Mouse (Mus musculus) limb, embryonic 11.5 days (tissue): ENCODE measurements around the gene Plcb1. TPM values are rescaled to one million over a fixed set of nuclear protein-coding genes. Genes with fewer than 3 reads are reported as not detected.

Experiments used
- ATAC-seq: fragments of 200-750 bp; cut with Nextera tagmentation; 2 replicates; pipeline ENCODE4 v1.8.0; 2017; ENCODE audit warnings: low read depth; ENCODE audit not compliant: insufficient number of reproducible peaks, low FRiP score, low TSS enrichment
- DNase-seq: peaks from one replicate; pipeline ENCODE4 v3.0.0-alpha.2; 2015; ENCODE audit warnings: low spot score
- H3K27ac ChIP-seq: fragments of 300-500 bp; sonication (generic); replicated peaks from 2 replicates; pipeline ENCODE4 v1.5.1; 2014; ENCODE audit warnings: low read depth, mild to moderate bottlenecking, low read length
- H3K27me3 ChIP-seq: fragments of 300-500 bp; sonication (generic); 2 replicates; pipeline ENCODE4 v1.6.1; 2014; ENCODE audit warnings: mild to moderate bottlenecking, low read length, mixed read lengths; ENCODE audit not compliant: control insufficient read depth, insufficient read depth
- H3K36me3 ChIP-seq: fragments of 300-500 bp; sonication (generic); 2 replicates; pipeline ENCODE4 v1.6.1; 2014; ENCODE audit warnings: mild to moderate bottlenecking, low read length, moderate library complexity, mixed read lengths; ENCODE audit not compliant: control insufficient read depth, insufficient read depth
- H3K4me1 ChIP-seq: fragments of 300-500 bp; sonication (generic); 2 replicates; pipeline ENCODE4 v1.6.1; 2014; ENCODE audit warnings: low read length, mixed read lengths; ENCODE audit not compliant: control insufficient read depth, insufficient read depth
- H3K4me2 ChIP-seq: fragments of 300-500 bp; sonication (generic); 2 replicates; pipeline ENCODE4 v1.6.1; 2014; ENCODE audit warnings: low read depth, mild to moderate bottlenecking, moderate library complexity; ENCODE audit not compliant: severe bottlenecking
- H3K4me3 ChIP-seq: fragments of 300-500 bp; sonication (generic); 2 replicates; pipeline ENCODE4 v1.5.1; 2014; ENCODE audit warnings: low read depth, low read length
- H3K9ac ChIP-seq: fragments of 300-500 bp; sonication (generic); 2 replicates; pipeline ENCODE4 v1.6.1; 2014; ENCODE audit warnings: mild to moderate bottlenecking, low read length
- H3K9me3 ChIP-seq: fragments of 300-500 bp; sonication (generic); 2 replicates; pipeline ENCODE4 v1.6.1; 2016; ENCODE audit warnings: low read length; ENCODE audit not compliant: control insufficient read depth
- WGBS: fragments of 180-500 bp; shearing (Covaris S2); extraction: QIAGEN DNeasy Blood & Tissue Kit; methylation state at CpG from one replicate; pipeline ENCODE4 v1.1.7; 2014; 5-methylcytosine and 5-hydroxymethylcytosine counted together
- polyA plus RNA-seq: library from polyadenylated mRNA; unstranded; fragments of >200 nt; fragmentation: Nextera tagmentation; extraction: Ambion mirVana; gene quantifications from 2 replicates; pipeline ENCODE4 v1.2.1, GENCODE M21; 2014

Plcb1 gene
- 10.4 and 10.8 TPM in 2 replicates for polyA plus RNA-seq

DNA sequence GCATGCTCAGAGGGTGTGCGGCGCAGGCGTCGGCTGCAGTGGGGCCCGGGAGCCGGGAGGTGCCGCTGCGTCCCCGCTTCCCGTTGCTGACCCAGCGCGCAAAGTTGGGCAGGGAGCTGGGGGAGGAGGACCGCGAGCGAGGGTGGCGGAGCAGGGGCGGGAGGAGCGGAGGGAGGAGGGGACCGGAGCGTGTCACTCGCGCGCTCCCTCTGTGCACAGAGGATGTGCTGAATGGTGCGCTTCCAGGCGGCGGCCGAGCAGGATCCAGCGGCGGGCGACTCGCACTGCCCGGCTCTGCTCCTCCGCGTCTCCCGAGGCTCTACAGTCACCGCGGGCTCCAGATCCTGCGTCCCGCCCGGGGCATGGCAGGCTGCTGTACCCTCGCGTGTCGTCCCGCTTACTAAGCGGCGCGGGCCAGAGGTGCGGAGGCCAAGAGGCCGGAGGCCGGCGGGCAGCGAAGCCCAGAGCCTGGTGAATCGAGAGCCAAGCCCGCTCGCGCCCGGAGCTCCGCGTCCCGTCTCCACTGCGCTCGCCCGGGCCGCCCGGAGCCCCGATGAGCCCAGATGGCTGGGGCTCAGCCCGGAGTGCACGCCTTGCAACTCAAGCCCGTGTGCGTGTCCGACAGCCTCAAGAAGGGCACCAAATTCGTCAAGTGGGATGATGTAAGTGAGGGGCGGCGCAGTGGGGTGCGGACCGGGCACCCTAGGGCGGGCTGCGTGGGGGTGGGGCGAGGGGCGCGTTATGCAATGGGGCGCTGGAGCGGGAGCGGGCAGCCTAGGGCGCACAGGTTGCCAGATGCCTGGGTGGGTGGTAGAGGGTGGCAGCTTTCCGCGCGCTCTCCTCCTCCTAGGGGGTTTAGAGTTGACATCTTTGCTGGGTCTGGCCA is at the start of gene Plcb1:
Gene Plcb1 (plus strand): TSS at position 98 of the 886 bp plus-strand sequence.
- Histone ChIP-seq H3K4me3 (peak within 1 kb of the TSS; percentile 63), H3K9ac (peak within 1 kb of the TSS; percentile 76), H3K27ac (peak within 1 kb of the TSS; percentile 30; the same call in 1 of the 2 replicates), H3K27me3 (no peaks in the 10 kb centered on the region), H3K9me3 (no peaks in the 10 kb centered on the region), H3K4me1 (0 out of 2 replicates have a peak, but pooled peaks cover 4% of the 10 kb centered on the region), H3K4me2 (peak within 1 kb of the TSS; percentile 98), H3K36me3 (no peaks in the 10 kb centered on the region)
- WGBS, result under 1% methylated on average over 81 of the region's 88 CpGs
- DNase-seq (peak; percentile 91), ATAC-seq (peak; percentile 94)

DNA sequence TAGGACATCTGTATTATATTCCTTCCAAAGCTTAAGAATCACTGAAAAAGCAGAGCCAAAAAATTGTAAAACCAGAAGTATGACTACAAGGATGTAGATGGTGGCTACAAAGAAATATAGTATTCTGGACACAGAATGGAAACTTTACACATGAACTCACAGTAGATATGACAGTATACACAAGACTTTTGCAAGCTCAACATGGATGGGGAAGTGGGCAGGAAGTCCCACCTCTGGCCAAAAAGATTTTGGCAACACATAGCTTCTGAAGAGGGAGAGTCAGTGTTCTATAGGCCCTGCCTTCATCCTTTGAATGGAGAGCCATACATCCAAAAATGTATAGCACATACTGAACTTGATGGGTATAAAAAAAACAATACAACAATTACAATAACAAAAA is 30.3 kb upstream of the Plcb1 start:
- ATAC-seq (no peak), DNase-seq (no peak)
- no peaks in the 10 kb centered on the region for H3K9me3 ChIP-seq
- no peak overlapping the region for H3K4me2 ChIP-seq
- H3K4me1 ChIP-seq, result no peaks in the 10 kb centered on the region
- no peak overlapping the region for H3K4me3 ChIP-seq
- H3K27ac ChIP-seq, result no peak overlapping the region
- H3K36me3 ChIP-seq, result no peaks in the 10 kb centered on the region
- no peak overlapping the region for H3K9ac ChIP-seq
- H3K27me3 ChIP-seq, result no peaks in the 10 kb centered on the region

- Histone ChIP-seq H3K4me1 (no peaks in the 10 kb centered on the region), H3K27ac (no peak overlapping the region), H3K4me2 (no peak overlapping the region), H3K36me3 (no peaks in the 10 kb centered on the region), H3K9ac (no peak overlapping the region), H3K27me3 (no peaks in the 10 kb centered on the region), H3K4me3 (no peak overlapping the region), H3K9me3 (no peaks in the 10 kb centered on the region)
- no peak for ATAC-seq
- DNase-seq, result no peak
- 81% methylated on average over 1 of the region's 1 CpGs for WGBS
Measured at GRCm38 (mm10) chr2:134756086-134756485, 29.8 kb upstream of the Plcb1 start.

DNA sequence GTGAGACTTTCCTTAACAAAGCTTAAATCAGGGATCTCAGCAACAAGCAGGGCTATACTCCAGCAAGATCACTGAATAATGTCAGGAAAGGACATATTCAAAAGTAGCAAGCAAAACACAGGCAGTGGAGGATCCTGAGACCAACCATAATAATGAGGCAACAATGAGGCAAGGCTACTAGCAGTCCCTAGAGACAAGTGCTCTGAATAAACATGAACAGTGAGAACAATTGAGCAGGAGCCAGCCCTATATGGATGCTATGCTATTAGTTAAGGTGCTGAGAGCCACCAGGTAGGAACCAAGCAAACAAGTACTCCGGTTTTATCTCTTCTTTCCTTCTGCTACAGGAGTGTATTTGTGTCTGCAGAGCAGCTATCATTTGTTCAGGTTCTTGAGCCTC is 24.8 kb upstream of the Plcb1 start:
- Histone ChIP-seq H3K4me1 (no peaks in the 10 kb centered on the region), H3K36me3 (no peaks in the 10 kb centered on the region), H3K9ac (no peak overlapping the region), H3K9me3 (no peaks in the 10 kb centered on the region), H3K4me3 (no peak overlapping the region), H3K27ac (no peak overlapping the region), H3K4me2 (no peak overlapping the region), H3K27me3 (no peaks in the 10 kb centered on the region)
- DNase-seq (no peak), ATAC-seq (no peak)
- 91% methylated on average over 1 of the region's 1 CpGs for WGBS

DNA sequence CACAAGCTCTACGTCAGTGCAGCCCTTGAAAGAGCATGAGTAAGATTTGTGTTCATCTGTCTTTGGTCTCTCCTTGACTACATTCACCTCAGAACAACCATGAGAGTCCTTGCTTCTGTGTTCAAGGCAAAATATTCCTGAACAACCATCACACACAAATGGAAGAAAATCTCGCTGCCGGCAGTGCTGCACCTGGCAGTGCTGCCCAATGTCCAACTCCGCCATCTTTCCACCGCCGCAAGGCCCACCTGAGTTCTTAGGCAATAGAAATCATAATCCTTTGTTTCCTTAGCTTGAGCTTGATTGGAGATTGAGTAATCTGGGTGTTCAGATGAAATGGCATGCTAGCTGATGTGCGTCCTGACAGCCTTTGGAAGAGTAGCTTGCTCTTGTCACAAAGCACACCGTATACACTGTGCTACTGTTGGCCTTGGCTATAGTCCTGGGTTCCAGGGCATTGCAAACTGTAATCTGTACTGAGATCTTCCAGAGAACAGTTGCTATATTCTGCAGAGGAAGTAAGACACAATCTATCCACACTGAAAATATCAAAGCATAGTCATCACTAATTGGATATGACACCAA is 22.4 kb upstream of the Plcb1 start:
- no peak for DNase-seq

GRCm38 (mm10) chr2:134764506-134764905 is 21.4 kb upstream of the Plcb1 start:
- no peak overlapping the region for H3K9ac ChIP-seq
- no peaks in the 10 kb centered on the region for H3K27me3 ChIP-seq
- H3K9me3 ChIP-seq, result no peaks in the 10 kb centered on the region
- no peaks in the 10 kb centered on the region for H3K36me3 ChIP-seq
- H3K4me3 ChIP-seq, result no peak overlapping the region
- no peaks in the 10 kb centered on the region for H3K4me1 ChIP-seq
- ATAC-seq, result no peak
- no peak overlapping the region for H3K27ac ChIP-seq
- H3K4me2 ChIP-seq, result no peak overlapping the region
- WGBS, result 95% methylated on average over 2 of the region's 2 CpGs
- DNase-seq, result no peak

More for the DNA sequence above, 22.4 kb upstream of the Plcb1 start:
- no peak overlapping the region for H3K9ac ChIP-seq
- H3K9me3 ChIP-seq, result no peaks in the 10 kb centered on the region
- H3K27me3 ChIP-seq, result no peaks in the 10 kb centered on the region
- H3K36me3 ChIP-seq, result no peaks in the 10 kb centered on the region
- no peak overlapping the region for H3K4me3 ChIP-seq
- no peak overlapping the region for H3K27ac ChIP-seq
- no peaks in the 10 kb centered on the region for H3K4me1 ChIP-seq
- WGBS, result 96% methylated on average over 8 of the region's 8 CpGs
- no peak overlapping the region for H3K4me2 ChIP-seq
- ATAC-seq, result no peak

DNA sequence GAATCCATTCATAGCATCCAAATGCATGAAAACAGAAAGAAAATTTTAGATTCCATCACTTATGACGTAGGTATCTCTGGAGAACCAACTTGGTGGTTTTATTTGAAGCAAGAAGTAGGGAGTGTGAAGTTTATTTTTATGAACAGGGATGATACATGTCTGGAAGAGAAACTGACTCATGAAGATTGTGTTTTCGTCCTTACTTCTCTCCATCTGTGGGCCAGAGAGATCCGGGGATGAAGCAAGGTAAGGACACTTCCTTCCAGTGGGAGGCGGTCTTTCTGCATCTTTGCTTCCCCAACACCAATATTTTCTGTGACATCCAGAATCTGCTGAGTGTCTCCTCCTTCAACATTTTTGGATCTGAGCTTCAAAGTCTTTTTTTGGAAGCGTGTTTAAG is 6.0 kb upstream of the Plcb1 start:
- Histone ChIP-seq H3K4me2 (no peak overlapping the region), H3K27me3 (no peaks in the 10 kb centered on the region), H3K36me3 (no peaks in the 10 kb centered on the region), H3K9ac (no peak overlapping the region), H3K4me3 (no peak overlapping the region), H3K27ac (no peak overlapping the region), H3K9me3 (no peaks in the 10 kb centered on the region), H3K4me1 (no peaks in the 10 kb centered on the region)
- DNase-seq (no peak), ATAC-seq (no peak)
- WGBS, result 76% methylated on average over 5 of the region's 5 CpGs

DNA sequence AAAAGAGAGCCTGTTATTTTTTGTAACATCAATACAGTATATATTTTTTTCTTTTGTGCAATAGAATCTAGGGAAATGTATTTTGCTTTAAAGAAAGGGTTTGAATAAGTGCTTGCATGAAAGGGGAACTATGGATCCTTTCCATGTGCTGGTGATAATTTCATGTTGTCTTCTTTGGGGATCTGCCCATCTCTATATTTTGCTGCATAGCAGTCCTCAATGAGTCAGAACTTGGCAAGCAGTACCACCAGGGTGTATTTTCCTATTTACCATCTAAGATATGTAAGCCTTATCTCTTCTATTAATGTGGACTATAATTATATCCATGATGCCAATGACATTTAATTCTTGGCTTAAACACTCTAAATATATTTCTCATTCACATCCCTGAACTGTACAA is 5.6 kb upstream of the Plcb1 start:
- no peak for DNase-seq
- Histone ChIP-seq H3K36me3 (no peaks in the 10 kb centered on the region), H3K9ac (no peak overlapping the region), H3K4me2 (no peak overlapping the region), H3K27ac (no peak overlapping the region), H3K27me3 (no peaks in the 10 kb centered on the region), H3K4me3 (no peak overlapping the region), H3K4me1 (no peaks in the 10 kb centered on the region), H3K9me3 (no peaks in the 10 kb centered on the region)
- no peak for ATAC-seq
